Mouse (Mus musculus) mesoderm, embryonic 11.5 days (tissue): ENCODE measurements at regions not wholly inside any gene's neighbourhood (a gene's known extent, or its start where the extent isn't known, plus 50 kb on each side); places are given as distances from the start of the nearest gene placed in this dataset.

Experiments
- DNase-seq: peaks from one replicate; pipeline ENCODE4 v3.0.0-alpha.2; 2012; ENCODE audit warnings: low read depth, low spot score

- DNase-seq: no peak
Observed at GRCm38 (mm10) chr6:76825953-76826352, 328.4 kb upstream of the Gm9008 start.

GRCm38 (mm10) chr6:76802969-76803368, 305.4 kb upstream of the Gm9008 start:
- DNase-seq: no peak

GRCm38 (mm10) chr6:76780168-76780567, 282.6 kb upstream of the Gm9008 start:
- no peak for DNase-seq

DNA sequence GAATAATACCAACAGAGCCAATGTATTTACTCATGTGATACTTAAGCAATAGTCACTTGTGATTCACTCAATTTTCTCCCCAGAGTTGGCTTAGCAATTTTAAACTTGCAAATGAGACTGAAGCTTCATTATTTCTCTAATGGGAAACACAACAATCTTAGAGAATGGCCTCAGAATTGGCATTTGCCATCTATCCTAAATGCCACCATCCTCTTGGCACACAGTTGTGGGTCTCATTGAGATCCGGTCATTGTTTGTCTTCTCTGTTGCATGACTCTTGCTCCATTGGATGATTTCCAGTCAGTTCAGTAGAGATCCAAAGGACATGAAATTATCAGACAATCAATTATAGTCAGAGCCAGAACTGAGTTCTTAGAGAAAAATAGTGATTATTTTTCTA, 280.6 kb upstream of the Gm9008 start:
- DNase-seq: no peak

- no peak for DNase-seq
Observed at GRCm38 (mm10) chr6:76777080-76777479, 279.5 kb upstream of the Gm9008 start.

- DNase-seq: no peak
Observed at GRCm38 (mm10) chr6:76763852-76764251, 266.3 kb upstream of the Gm9008 start.

DNA sequence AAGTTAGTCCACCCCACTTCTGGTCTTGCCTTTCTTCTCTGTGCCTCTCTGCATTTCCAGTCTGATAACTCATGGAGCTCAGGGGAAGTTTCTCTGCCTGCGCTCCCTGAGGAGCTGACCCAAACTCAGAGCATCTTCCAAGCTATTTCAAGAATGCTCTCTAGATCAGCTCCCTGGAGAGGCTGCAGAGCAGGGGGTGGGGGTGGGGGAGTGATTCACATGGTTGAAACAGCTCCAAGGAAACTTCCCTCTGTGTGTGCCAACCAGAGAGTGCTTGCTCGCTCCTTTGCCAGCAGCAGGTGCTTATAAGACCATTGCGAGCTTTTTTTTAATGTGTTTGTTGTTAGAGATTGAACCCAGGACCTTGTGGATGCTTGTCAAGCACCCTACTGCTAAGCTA, 257.3 kb upstream of the Gm9008 start:
- DNase-seq: peak; percentile 31
